Mouse (Mus musculus): ENCODE data around the gene Pabpc4.

The Pabpc4 gene

GRCm38 (mm10) chr4:123343471-123343789 lies 81.3 kb downstream of the Pabpc4 start:
- DNase-seq, result no peak

Data from cerebellum, postnatal 10 days (tissue).